Mouse (Mus musculus) kidney, adult 2 months (tissue): ENCODE results near the gene Ccdc194.

Experiments used
- CTCF ChIP-seq: fragments of 200-500 bp; conservative IDR thresholded peaks from 2 replicates; pipeline ENCODE4 v1.5.1; 2011; ENCODE audit warnings: low read depth, mild to moderate bottlenecking, control low read depth, low read length, moderate library complexity, mixed read lengths; ENCODE audit not compliant: insufficient read depth, insufficient read length
- POLR2A ChIP-seq: fragments of 200-500 bp; IDR thresholded peaks from one replicate; pipeline ENCODE4 v1.6.1; 2011; ENCODE audit warnings: low read depth, low read length, control low read depth

- TF ChIP-seq CTCF: no peak
- no peak for TF ChIP-seq POLR2A
Observed at GRCm38 (mm10) chr8:71471861-71472260, 53.6 kb downstream of the Ccdc194 start.
